ENCODE assay signal across 15 mouse cellular contexts in the genomic region with DNA sequence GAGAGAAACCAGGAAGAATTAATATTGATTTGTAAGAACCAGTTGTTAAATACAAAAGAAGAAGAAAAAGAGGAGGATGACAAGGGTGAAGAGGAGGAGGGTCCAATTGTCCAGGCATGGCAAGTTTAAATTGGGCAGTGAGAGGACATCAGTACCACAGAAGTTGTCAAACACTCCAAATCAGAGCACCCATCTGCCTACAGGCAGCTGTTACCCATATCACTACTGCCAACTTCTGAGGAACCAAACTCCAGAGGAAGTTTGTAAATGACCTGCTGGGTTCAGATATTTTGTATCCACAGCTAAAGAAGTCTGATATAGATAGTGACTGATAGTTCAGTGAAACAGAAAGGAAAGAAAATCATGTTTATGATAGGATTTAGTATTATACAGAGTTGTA.
"Had no signal": no experiment of that assay in that cellular context is flagged by ENCODE, and none has a peak within 500 bp of the region (broad histone marks: within the 10 kb centered on the region; RNA-seq: fewer than 3 reads in every experiment).

No protein-coding gene starts in this region.

- H3K27me3 ChIP-seq: neural tube, embryonic 13.5 days; neural tube, embryonic 15.5 days; stomach, embryonic 15.5 days had no signal

- H3K36me3 ChIP-seq: neural tube, embryonic 13.5 days; neural tube, embryonic 15.5 days; stomach, embryonic 15.5 days had no signal

- H3K4me3 ChIP-seq: neural tube, embryonic 13.5 days; neural tube, embryonic 15.5 days; stomach, embryonic 15.5 days had no signal

- DNase-seq: retina, postnatal 1 day; right cerebral cortex, adult 18-20 months; right cerebral cortex, postnatal 14 days; right cerebral cortex, postnatal 25 days; right cerebral cortex, postnatal 4 days; spleen, adult 18-20 months; thymus, adult 18-20 months; thymus, adult 2 months; thymus, postnatal 14 days; thymus, postnatal 25 days; thymus, postnatal 36 days; thymus, postnatal 4 days had no signal

- H3K4me2 ChIP-seq: neural tube, embryonic 13.5 days; neural tube, embryonic 15.5 days; stomach, embryonic 15.5 days had no signal
